Mouse (Mus musculus): ENCODE measurements around the gene Ccnt1. TPM values are rescaled to one million over a fixed set of nuclear protein-coding genes. Genes with fewer than 3 reads are reported as not detected.

Ccnt1 gene
- polyA plus RNA-seq, 1 experiment from 2014 or later, result 25.9 TPM

- Histone ChIP-seq H3K9me3 (replicated peaks; ENCODE audit: control insufficient read depth, low read length) (no peaks in the 10 kb centered on the region), H3K4me3 (ENCODE audit: low read depth, low read length) (no peak overlapping the region), H3K9ac (ENCODE audit: low read depth, low read length) (no peak overlapping the region), H3K4me1 (ENCODE audit: control insufficient read depth, low read depth, low read length) (peaks cover 5% of the 10 kb centered on the region), H3K36me3 (ENCODE audit: control insufficient read depth, insufficient read depth) (no peaks in the 10 kb centered on the region), H3K27me3 (ENCODE audit: control insufficient read depth, insufficient read depth, low read depth, low read length) (no peaks in the 10 kb centered on the region), H3K27ac (ENCODE audit: low read length) (no peak overlapping the region), H3K4me2 (ENCODE audit: low read depth, low read length) (no peak overlapping the region)
- 34% methylated on average over 8 of the region's 8 CpGs for WGBS (ENCODE audit: insufficient replicate concordance)
- no peak for ATAC-seq (ENCODE audit: low read depth)
Measured at GRCm38 (mm10) chr15:98512232-98512631, 58.5 kb downstream of the Ccnt1 start.

GRCm38 (mm10) chr15:98511386-98511928 lies 59.3 kb downstream of the Ccnt1 start:
- H3K4me1 ChIP-seq (ENCODE audit: control insufficient read depth, low read depth, low read length), result peaks cover 5% of the 10 kb centered on the region
- no peak overlapping the region for H3K4me3 ChIP-seq (ENCODE audit: low read depth, low read length)
- H3K27me3 ChIP-seq (ENCODE audit: control insufficient read depth, insufficient read depth, low read depth, low read length), result no peaks in the 10 kb centered on the region
- no peaks in the 10 kb centered on the region for H3K36me3 ChIP-seq (ENCODE audit: control insufficient read depth, insufficient read depth)
- no peak for ATAC-seq (ENCODE audit: low read depth)
- peak overlapping the region; percentile 60 for H3K4me2 ChIP-seq (ENCODE audit: low read depth, low read length)
- WGBS (ENCODE audit: insufficient replicate concordance), result 36% methylated on average over 13 of the region's 13 CpGs
- no peaks in the 10 kb centered on the region for H3K9me3 ChIP-seq (replicated peaks; ENCODE audit: control insufficient read depth, low read length)
- no peak overlapping the region for H3K9ac ChIP-seq (ENCODE audit: low read depth, low read length)
- no peak overlapping the region; the same call in 1 of the 2 replicates for H3K27ac ChIP-seq (ENCODE audit: low read length)

GRCm38 (mm10) chr15:98510438-98511385 lies 60.0 kb downstream of the Ccnt1 start:
- H3K9me3 ChIP-seq (replicated peaks; ENCODE audit: control insufficient read depth, low read length), result no peaks in the 10 kb centered on the region
- H3K27ac ChIP-seq (ENCODE audit: low read length), result peak overlapping the region; percentile 2; the same call in 1 of the 2 replicates
- no peak for ATAC-seq (ENCODE audit: low read depth)
- no peaks in the 10 kb centered on the region for H3K27me3 ChIP-seq (ENCODE audit: control insufficient read depth, insufficient read depth, low read depth, low read length)
- peak overlapping the region; percentile 29; the same call in 1 of the 2 replicates for H3K9ac ChIP-seq (ENCODE audit: low read depth, low read length)
- 25% methylated on average over 25 of the region's 25 CpGs for WGBS (ENCODE audit: insufficient replicate concordance)
- H3K4me2 ChIP-seq (ENCODE audit: low read depth, low read length), result peak overlapping the region; percentile 60
- H3K36me3 ChIP-seq (ENCODE audit: control insufficient read depth, insufficient read depth), result no peaks in the 10 kb centered on the region
- peaks cover 5% of the 10 kb centered on the region for H3K4me1 ChIP-seq (ENCODE audit: control insufficient read depth, low read depth, low read length)
- H3K4me3 ChIP-seq (ENCODE audit: low read depth, low read length), result peak overlapping the region; percentile 43

GRCm38 (mm10) chr15:98509387-98509786 lies 61.3 kb downstream of the Ccnt1 start:
- Histone ChIP-seq H3K9me3 (replicated peaks; ENCODE audit: control insufficient read depth, low read length) (no peaks in the 10 kb centered on the region), H3K27ac (ENCODE audit: low read length) (no peak overlapping the region), H3K4me1 (ENCODE audit: control insufficient read depth, low read depth, low read length) (peaks cover 5% of the 10 kb centered on the region), H3K36me3 (ENCODE audit: control insufficient read depth, insufficient read depth) (no peaks in the 10 kb centered on the region), H3K4me3 (ENCODE audit: low read depth, low read length) (no peak overlapping the region), H3K9ac (ENCODE audit: low read depth, low read length) (no peak overlapping the region), H3K4me2 (ENCODE audit: low read depth, low read length) (no peak overlapping the region), H3K27me3 (ENCODE audit: control insufficient read depth, insufficient read depth, low read depth, low read length) (no peaks in the 10 kb centered on the region; the same call in 1 of the 2 replicates)
- ATAC-seq (ENCODE audit: low read depth), result no peak
- WGBS (ENCODE audit: insufficient replicate concordance), result 46% methylated on average over 2 of the region's 2 CpGs

- no peaks in the 10 kb centered on the region; the same call in 1 of the 2 replicates for H3K27me3 ChIP-seq (ENCODE audit: control insufficient read depth, insufficient read depth, low read depth, low read length)
- 81% methylated on average over 6 of the region's 6 CpGs for WGBS (ENCODE audit: insufficient replicate concordance)
- no peak overlapping the region for H3K27ac ChIP-seq (ENCODE audit: low read length)
- peaks cover 5% of the 10 kb centered on the region for H3K4me1 ChIP-seq (ENCODE audit: control insufficient read depth, low read depth, low read length)
- no peaks in the 10 kb centered on the region for H3K9me3 ChIP-seq (replicated peaks; ENCODE audit: control insufficient read depth, low read length)
- H3K9ac ChIP-seq (ENCODE audit: low read depth, low read length), result no peak overlapping the region
- no peak overlapping the region for H3K4me3 ChIP-seq (ENCODE audit: low read depth, low read length)
- H3K4me2 ChIP-seq (ENCODE audit: low read depth, low read length), result no peak overlapping the region
- ATAC-seq (ENCODE audit: low read depth), result no peak
- no peaks in the 10 kb centered on the region for H3K36me3 ChIP-seq (ENCODE audit: control insufficient read depth, insufficient read depth)
Measured at GRCm38 (mm10) chr15:98507321-98507720, 63.4 kb downstream of the Ccnt1 start.

GRCm38 (mm10) chr15:98506253-98506957 lies 64.3 kb downstream of the Ccnt1 start:
- no peak for ATAC-seq (ENCODE audit: low read depth)
- H3K4me1 ChIP-seq (ENCODE audit: control insufficient read depth, low read depth, low read length), result peaks cover 5% of the 10 kb centered on the region
- H3K9ac ChIP-seq (ENCODE audit: low read depth, low read length), result no peak overlapping the region
- H3K9me3 ChIP-seq (replicated peaks; ENCODE audit: control insufficient read depth, low read length), result no peaks in the 10 kb centered on the region
- H3K36me3 ChIP-seq (ENCODE audit: control insufficient read depth, insufficient read depth), result no peaks in the 10 kb centered on the region
- H3K4me3 ChIP-seq (ENCODE audit: low read depth, low read length), result no peak overlapping the region
- no peak overlapping the region for H3K27ac ChIP-seq (ENCODE audit: low read length)
- H3K27me3 ChIP-seq (ENCODE audit: control insufficient read depth, insufficient read depth, low read depth, low read length), result no peaks in the 10 kb centered on the region; the same call in 1 of the 2 replicates
- H3K4me2 ChIP-seq (ENCODE audit: low read depth, low read length), result no peak overlapping the region
- 38% methylated on average over 9 of the region's 9 CpGs for WGBS (ENCODE audit: insufficient replicate concordance)

GRCm38 (mm10) chr15:98504514-98504913 lies 66.2 kb downstream of the Ccnt1 start:
- Histone ChIP-seq H3K27me3 (ENCODE audit: control insufficient read depth, insufficient read depth, low read depth, low read length) (no peaks in the 10 kb centered on the region; the same call in 1 of the 2 replicates), H3K9ac (ENCODE audit: low read depth, low read length) (no peak overlapping the region), H3K4me3 (ENCODE audit: low read depth, low read length) (no peak overlapping the region), H3K9me3 (replicated peaks; ENCODE audit: control insufficient read depth, low read length) (no peaks in the 10 kb centered on the region), H3K36me3 (ENCODE audit: control insufficient read depth, insufficient read depth) (no peaks in the 10 kb centered on the region), H3K4me1 (ENCODE audit: control insufficient read depth, low read depth, low read length) (no peaks in the 10 kb centered on the region; the same call in 1 of the 2 replicates), H3K4me2 (ENCODE audit: low read depth, low read length) (no peak overlapping the region), H3K27ac (ENCODE audit: low read length) (no peak overlapping the region)
- ATAC-seq (ENCODE audit: low read depth), result no peak
- 12% methylated on average over 18 of the region's 18 CpGs for WGBS (ENCODE audit: insufficient replicate concordance)

GRCm38 (mm10) chr15:98503317-98503716 lies 67.4 kb downstream of the Ccnt1 start:
- Histone ChIP-seq H3K36me3 (ENCODE audit: control insufficient read depth, insufficient read depth) (no peaks in the 10 kb centered on the region), H3K27me3 (ENCODE audit: control insufficient read depth, insufficient read depth, low read depth, low read length) (no peaks in the 10 kb centered on the region; the same call in 1 of the 2 replicates), H3K4me1 (ENCODE audit: control insufficient read depth, low read depth, low read length) (no peaks in the 10 kb centered on the region; the same call in 1 of the 2 replicates), H3K4me2 (ENCODE audit: low read depth, low read length) (no peak overlapping the region), H3K27ac (ENCODE audit: low read length) (no peak overlapping the region), H3K4me3 (ENCODE audit: low read depth, low read length) (no peak overlapping the region), H3K9ac (ENCODE audit: low read depth, low read length) (no peak overlapping the region), H3K9me3 (replicated peaks; ENCODE audit: control insufficient read depth, low read length) (no peaks in the 10 kb centered on the region)
- WGBS (ENCODE audit: insufficient replicate concordance), result 68% methylated on average over 3 of the region's 3 CpGs
- no peak for ATAC-seq (ENCODE audit: low read depth)
